Mouse (Mus musculus) limb, embryonic 13.5 days (tissue): Measurements from ENCODE around the gene Psmd9. TPM values are rescaled to one million over a fixed set of nuclear protein-coding genes. Genes with fewer than 3 reads are reported as not detected.
"Not testable (repeated sequence)": the region's sequence is repeated elsewhere in the genome, so short reads cannot be mapped to it uniquely, and the experiment has no call there.

Experiments
- ATAC-seq: fragments of 200-750 bp; cut with Nextera tagmentation; 2 replicates; pipeline ENCODE4 v1.8.0; 2017; ENCODE audit warnings: low read depth, moderate number of reproducible peaks, moderate TSS enrichment; ENCODE audit not compliant: low FRiP score
- H3K27ac ChIP-seq: fragments of 300-500 bp; sonication (generic); 2 replicates; pipeline ENCODE4 v1.5.1; 2015; ENCODE audit warnings: inconsistent platforms, mild to moderate bottlenecking, moderate library complexity
- H3K27me3 ChIP-seq: fragments of 300-500 bp; sonication (generic); 2 replicates; pipeline ENCODE4 v1.6.1; 2015; ENCODE audit warnings: mild to moderate bottlenecking, inconsistent platforms
- H3K36me3 ChIP-seq: fragments of 300-500 bp; sonication (generic); 2 replicates; pipeline ENCODE4 v1.6.1; 2015; ENCODE audit warnings: inconsistent platforms, mild to moderate bottlenecking, moderate library complexity
- H3K4me1 ChIP-seq: fragments of 300-500 bp; sonication (generic); 2 replicates; pipeline ENCODE4 v1.6.1; 2015; ENCODE audit warnings: inconsistent platforms
- H3K4me2 ChIP-seq: fragments of 300-500 bp; sonication (generic); replicated peaks from 2 replicates; pipeline ENCODE4 v1.6.1; 2015; ENCODE audit warnings: inconsistent platforms, mild to moderate bottlenecking, moderate library complexity
- H3K4me3 ChIP-seq: fragments of 300-500 bp; sonication (generic); 2 replicates; pipeline ENCODE4 v1.5.1; 2015; ENCODE audit warnings: moderate library complexity, mild to moderate bottlenecking, inconsistent platforms
- H3K9ac ChIP-seq: fragments of 300-500 bp; sonication (generic); 2 replicates; pipeline ENCODE4 v1.6.1; 2015; ENCODE audit warnings: mild to moderate bottlenecking, inconsistent platforms
- H3K9me3 ChIP-seq: fragments of 300-500 bp; sonication (generic); 2 replicates; pipeline ENCODE4 v1.6.1; 2016; ENCODE audit warnings: inconsistent platforms
- WGBS: fragments of 180-500 bp; shearing (Covaris S2); methylation state at CpG from one replicate; pipeline ENCODE4 v1.1.7; 2015; 5-methylcytosine and 5-hydroxymethylcytosine counted together
- polyA plus RNA-seq: library from polyadenylated mRNA; unstranded; fragments of >200 nt; fragmentation: Nextera tagmentation; extraction: Ambion mirVana; gene quantifications from 2 replicates; pipeline ENCODE4 v1.2.1, GENCODE M21; 2015

Gene Psmd9
- polyA plus RNA-seq, 1 experiment from 2014 or later: 104 TPM

GRCm38 (mm10) chr5:123187306-123187705, 18.1 kb downstream of the Psmd9 start:
- no peak overlapping the region for H3K4me2 ChIP-seq
- H3K4me1 ChIP-seq: no peaks in the 10 kb centered on the region
- 87% methylated on average over 3 of the region's 3 CpGs for WGBS
- ATAC-seq: no peak
- H3K4me3 ChIP-seq: no peak overlapping the region
- no peak overlapping the region for H3K9ac ChIP-seq
- no peaks in the 10 kb centered on the region for H3K9me3 ChIP-seq
- no peak overlapping the region for H3K27ac ChIP-seq
- no peaks in the 10 kb centered on the region for H3K27me3 ChIP-seq
- no peaks in the 10 kb centered on the region for H3K36me3 ChIP-seq

DNA sequence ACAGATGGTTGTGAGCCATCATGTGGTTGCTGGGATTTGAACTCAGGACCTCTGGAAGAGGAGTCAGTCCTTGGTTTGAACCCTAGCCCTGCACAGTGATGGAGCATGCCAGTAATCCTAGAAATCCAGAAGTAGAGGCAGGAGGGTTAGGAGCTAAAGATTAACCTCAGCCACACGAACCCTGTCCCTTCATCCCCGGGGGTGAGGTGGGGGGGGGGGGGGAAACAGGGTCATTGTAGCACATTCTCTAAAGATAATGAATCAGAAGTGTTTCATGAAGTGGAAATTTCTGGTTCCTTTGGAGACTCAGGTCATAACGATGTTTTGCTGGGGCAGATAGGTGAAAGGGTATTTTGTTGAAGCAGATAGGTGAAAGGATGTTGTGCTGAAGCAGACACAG, 21.7 kb downstream of the Psmd9 start:
- WGBS: 84% methylated on average over 3 of the region's 3 CpGs
- Histone ChIP-seq H3K36me3 (no peaks in the 10 kb centered on the region), H3K9ac (no peak overlapping the region), H3K27me3 (no peaks in the 10 kb centered on the region), H3K27ac (no peak overlapping the region), H3K4me1 (no peaks in the 10 kb centered on the region), H3K9me3 (no peaks in the 10 kb centered on the region), H3K4me3 (no peak overlapping the region), H3K4me2 (no peak overlapping the region)
- ATAC-seq: no peak

GRCm38 (mm10) chr5:123191427-123191826, 22.2 kb downstream of the Psmd9 start:
- 84% methylated on average over 6 of the region's 6 CpGs for WGBS
- no peak overlapping the region for H3K4me3 ChIP-seq

DNA sequence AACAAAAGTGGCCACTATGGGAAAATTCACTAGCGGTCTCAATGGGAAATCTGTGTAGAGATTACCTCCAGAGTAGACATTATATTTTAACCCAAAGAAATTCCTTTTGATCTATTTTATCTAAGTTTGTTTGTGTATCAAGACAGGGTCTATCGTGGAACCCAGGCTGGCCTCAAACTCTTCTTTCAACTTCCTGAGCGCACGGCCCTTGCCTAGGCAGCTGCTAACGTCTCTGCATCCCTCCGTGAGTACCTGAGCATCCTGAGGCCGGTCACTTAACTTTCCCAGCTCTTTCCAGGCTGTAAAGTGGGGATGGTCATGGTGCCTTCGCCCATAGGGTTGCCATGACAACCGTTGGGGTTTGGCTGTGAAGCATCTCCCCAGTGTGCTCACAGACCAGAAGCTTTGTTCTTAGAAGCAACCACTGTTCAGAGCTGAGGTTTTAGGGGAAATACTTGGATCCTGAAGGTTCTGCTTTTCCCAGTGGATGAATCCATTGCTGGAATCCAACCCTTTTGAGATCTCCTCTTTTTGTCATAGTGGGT, 23.5 kb downstream of the Psmd9 start:
- Histone ChIP-seq H3K27ac (no peak overlapping the region), H3K27me3 (no peaks in the 10 kb centered on the region), H3K36me3 (no peaks in the 10 kb centered on the region), H3K4me3 (no peak overlapping the region), H3K9me3 (no peaks in the 10 kb centered on the region), H3K4me2 (no peak overlapping the region), H3K4me1 (no peaks in the 10 kb centered on the region), H3K9ac (no peak overlapping the region)
- ATAC-seq: no peak
- 55% methylated on average over 9 of the region's 9 CpGs for WGBS

More at GRCm38 (mm10) chr5:123191427-123191826, 22.2 kb downstream of the Psmd9 start:
- no peaks in the 10 kb centered on the region for H3K27me3 ChIP-seq
- H3K36me3 ChIP-seq: no peaks in the 10 kb centered on the region
- H3K4me2 ChIP-seq: no peak overlapping the region
- ATAC-seq: no peak
- H3K9ac ChIP-seq: no peak overlapping the region
- no peaks in the 10 kb centered on the region for H3K9me3 ChIP-seq
- H3K27ac ChIP-seq: no peak overlapping the region
- H3K4me1 ChIP-seq: no peaks in the 10 kb centered on the region

GRCm38 (mm10) chr5:123193436-123193835, 24.2 kb downstream of the Psmd9 start:
- Histone ChIP-seq H3K27ac (no peak overlapping the region), H3K9ac (no peak overlapping the region), H3K4me3 (no peak overlapping the region), H3K9me3 (no peaks in the 10 kb centered on the region), H3K27me3 (no peaks in the 10 kb centered on the region), H3K36me3 (no peaks in the 10 kb centered on the region), H3K4me2 (no peak overlapping the region), H3K4me1 (no peaks in the 10 kb centered on the region)
- ATAC-seq: no peak
- 88% methylated on average over 5 of the region's 5 CpGs for WGBS

GRCm38 (mm10) chr5:123194856-123195255, 25.6 kb downstream of the Psmd9 start:
- H3K4me2 ChIP-seq: no peak overlapping the region

DNA sequence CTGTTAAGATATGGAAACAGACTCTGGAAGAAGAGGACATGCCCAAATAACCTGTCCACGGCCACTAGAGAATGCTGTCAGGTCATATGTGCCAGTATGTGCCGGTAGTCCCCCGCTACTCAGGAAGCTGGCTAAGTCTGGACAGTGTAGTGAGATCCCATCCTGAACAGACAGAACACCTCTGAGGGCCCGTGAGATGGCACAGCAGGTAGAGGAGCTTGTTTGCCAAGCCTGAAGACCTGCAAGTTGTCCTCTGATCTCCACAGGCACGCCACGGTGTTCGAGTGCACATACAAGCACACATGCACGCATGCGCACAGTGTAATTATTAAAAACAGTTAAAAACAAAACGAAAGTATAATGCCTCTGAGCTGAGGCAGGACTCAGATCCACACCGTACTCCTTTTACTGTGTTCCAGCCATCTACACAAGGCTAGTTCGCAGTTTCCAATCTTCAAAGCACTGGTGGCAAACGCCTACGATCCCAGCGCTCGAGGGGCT, 26.3 kb downstream of the Psmd9 start:
- WGBS: 89% methylated on average over 16 of the region's 16 CpGs
- Histone ChIP-seq H3K27ac (no peak overlapping the region), H3K4me3 (no peak overlapping the region), H3K36me3 (no peaks in the 10 kb centered on the region), H3K4me1 (no peaks in the 10 kb centered on the region), H3K9me3 (no peaks in the 10 kb centered on the region), H3K9ac (no peak overlapping the region), H3K27me3 (no peaks in the 10 kb centered on the region), H3K4me2 (no peak overlapping the region)
- no peak for ATAC-seq

More at GRCm38 (mm10) chr5:123194856-123195255, 25.6 kb downstream of the Psmd9 start:
- Histone ChIP-seq H3K9me3 (no peaks in the 10 kb centered on the region), H3K27ac (no peak overlapping the region), H3K9ac (no peak overlapping the region), H3K4me1 (no peaks in the 10 kb centered on the region), H3K27me3 (no peaks in the 10 kb centered on the region), H3K4me3 (no peak overlapping the region), H3K36me3 (no peaks in the 10 kb centered on the region)
- no peak for ATAC-seq
- WGBS: 89% methylated on average over 6 of the region's 6 CpGs

GRCm38 (mm10) chr5:123196746-123197145, 27.5 kb downstream of the Psmd9 start:
- Histone ChIP-seq H3K4me3 (no peak overlapping the region), H3K9ac (no peak overlapping the region), H3K4me2 (no peak overlapping the region), H3K9me3 (no peaks in the 10 kb centered on the region), H3K27ac (no peak overlapping the region), H3K4me1 (no peaks in the 10 kb centered on the region), H3K27me3 (no peaks in the 10 kb centered on the region), H3K36me3 (no peaks in the 10 kb centered on the region)
- WGBS: 73% methylated on average over 4 of the region's 4 CpGs
- no peak for ATAC-seq

GRCm38 (mm10) chr5:123198523-123198922, 29.3 kb downstream of the Psmd9 start:
- Histone ChIP-seq H3K27me3 (no peaks in the 10 kb centered on the region), H3K4me3 (no peak overlapping the region), H3K27ac (no peak overlapping the region), H3K9ac (no peak overlapping the region), H3K36me3 (no peaks in the 10 kb centered on the region), H3K9me3 (no peaks in the 10 kb centered on the region), H3K4me1 (no peaks in the 10 kb centered on the region), H3K4me2 (no peak overlapping the region)
- ATAC-seq: no peak
- 83% methylated on average over 4 of the region's 4 CpGs for WGBS

- H3K27me3 ChIP-seq, H3K4me3 ChIP-seq, H3K27ac ChIP-seq, H3K4me1 ChIP-seq, H3K4me2 ChIP-seq, H3K9me3 ChIP-seq, ATAC-seq, H3K9ac ChIP-seq, H3K36me3 ChIP-seq: not testable (repeated sequence)
- 84% methylated on average over 7 of the region's 7 CpGs for WGBS
These were observed 31.8 kb downstream of the Psmd9 start for GRCm38 (mm10) chr5:123200816-123201522.

- Histone ChIP-seq H3K4me1 (no peaks in the 10 kb centered on the region), H3K27me3 (no peaks in the 10 kb centered on the region), H3K4me2 (no peak overlapping the region), H3K4me3 (no peak overlapping the region), H3K27ac (no peak overlapping the region), H3K9ac (no peak overlapping the region), H3K36me3 (no peaks in the 10 kb centered on the region), H3K9me3 (peaks cover 6% of the 10 kb centered on the region; the same call in 1 of the 2 replicates)
- no peak for ATAC-seq
- WGBS: 83% methylated on average over 7 of the region's 7 CpGs
These were observed 32.3 kb downstream of the Psmd9 start for GRCm38 (mm10) chr5:123201523-123201892.

GRCm38 (mm10) chr5:123201987-123202386, 32.8 kb downstream of the Psmd9 start:
- Histone ChIP-seq H3K4me1 (no peaks in the 10 kb centered on the region), H3K36me3 (no peaks in the 10 kb centered on the region), H3K9ac (no peak overlapping the region), H3K4me3 (no peak overlapping the region), H3K9me3 (peaks cover 6% of the 10 kb centered on the region; the same call in 1 of the 2 replicates), H3K27ac (no peak overlapping the region), H3K4me2 (no peak overlapping the region), H3K27me3 (no peaks in the 10 kb centered on the region)
- ATAC-seq: no peak
- WGBS: 87% methylated on average over 5 of the region's 5 CpGs

- not testable (repeated sequence) for H3K9me3 ChIP-seq, H3K36me3 ChIP-seq, H3K9ac ChIP-seq, H3K27me3 ChIP-seq, H3K27ac ChIP-seq, ATAC-seq, H3K4me1 ChIP-seq, H3K4me2 ChIP-seq, H3K4me3 ChIP-seq
- WGBS: 48% methylated on average over 4 of the region's 4 CpGs
These were observed 33.6 kb downstream of the Psmd9 start for GRCm38 (mm10) chr5:123202771-123203170.
